Comparison of ENCODE assay signal across 8 mouse cellular contexts in genomic region chr2:164655858-164656257, GRCm38 (mm10). TPM values are rescaled to one million over a fixed set of nuclear protein-coding genes. Genes with fewer than 3 reads are reported as not detected.
DNase-seq lines count a peak whose midpoint lies in the region; ATAC-seq lines count a peak whose summit lies in the region.

Gene Wfdc10, plus strand, starts transcription at chr2:164656046.

- ATAC-seq in CD4-positive, CD25-positive, alpha-beta regulatory T cell, adult 4 months: no peak

- DNase-seq in CD4-positive, CD25-positive, alpha-beta regulatory T cell, adult 2 months (ENCODE audit: low read depth, low spot score): peak; percentile 45
- peak; percentile 15 to 25 for DNase-seq in left cerebral cortex, postnatal 14 days (ENCODE audit: low spot score in 2 of 2)
- DNase-seq in left cerebral cortex, adult 11 months (ENCODE audit: low spot score): no peak
- DNase-seq in cerebellum, adult 18-20 months: peak; percentile 18 to 33
- peak; percentile 30 to 62 for DNase-seq in heart, postnatal 14 days
- peak; percentile 72 for DNase-seq in lung, postnatal 10 days
- peak; percentile 25 to 35 for DNase-seq in spleen, postnatal 36 days (ENCODE audit: low spot score in 2 of 2)

- intact Hi-C loops in left cerebral cortex, postnatal 14 days (cut with DNase I): no loop called here
- intact Hi-C loops in heart, postnatal 14 days (cut with DNase I): no loop called here

RNA-seq across cellular contexts. Expression of gene Wfdc10, which starts in this region (rescaled TPM):
- not detected for polyA plus RNA-seq in CD4-positive, CD25-positive, alpha-beta regulatory T cell, adult 4 months (2017; shearing (Covaris generic))
- not detected for total RNA-seq in left cerebral cortex, postnatal 14 days (2021)
- not detected for total RNA-seq in heart, postnatal 14 days (2021)

Comparison
In these comparisons a context has a peak if more than half of its experiments do, and no peak if none do; other contexts are left out.
1. Peak in DNase-seq in left cerebral cortex, postnatal 14 days; RNA of the gene not detected or under 1 TPM.
2. Peak in DNase-seq in heart, postnatal 14 days; RNA of the gene not detected or under 1 TPM.